Mouse (Mus musculus): Measurements from ENCODE around the gene Gtf2a1l.

Gtf2a1l gene

DNA sequence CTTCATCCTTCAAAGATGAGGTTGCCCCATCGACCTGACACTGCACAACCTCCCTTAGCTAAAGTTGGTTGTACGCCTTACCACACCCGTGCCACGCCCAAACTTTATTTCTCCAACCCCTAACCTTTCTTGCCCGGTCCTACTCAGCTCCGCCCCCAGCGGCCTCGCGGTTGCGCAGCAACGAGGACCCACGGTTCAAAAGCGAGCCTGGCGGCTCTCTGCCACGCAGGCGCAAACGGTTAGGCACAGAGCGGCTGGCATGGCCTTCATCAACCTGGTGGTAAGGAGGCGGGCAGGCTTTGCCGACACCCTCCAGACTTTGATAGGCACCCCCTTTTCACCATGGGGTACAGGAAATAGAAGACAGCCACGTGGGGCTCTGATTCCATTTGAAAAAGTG lies at the start of gene Gtf2a1l:
TSS of gene Gtf2a1l (plus strand) at position 209 of the 400 bp plus-strand sequence.
- peak; percentile 84 for DNase-seq (ENCODE audit: low read depth, low spot score)

DNA sequence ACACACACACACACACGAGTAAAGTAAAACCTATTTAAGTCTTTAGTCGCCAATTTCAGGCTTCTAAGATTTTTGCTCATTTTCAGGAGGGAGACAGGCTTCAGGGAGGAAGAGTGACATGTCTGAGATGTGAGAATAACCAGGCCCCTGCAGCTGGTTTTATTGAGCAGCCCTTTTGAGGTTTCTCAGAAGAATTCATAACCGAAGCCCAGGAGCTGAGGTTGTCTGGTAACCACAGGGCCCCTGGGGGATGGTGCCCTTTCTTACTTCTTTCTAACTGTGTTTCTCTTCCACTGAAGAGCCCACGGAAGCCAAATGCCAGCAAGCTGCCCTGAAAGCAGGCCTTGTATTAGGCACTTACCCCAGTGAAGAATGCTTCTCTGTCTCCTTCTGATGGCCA lies 47.5 kb upstream of the Gtf2a1l start:
- DNase-seq (ENCODE audit: low read depth, low spot score) = no peak

DNA sequence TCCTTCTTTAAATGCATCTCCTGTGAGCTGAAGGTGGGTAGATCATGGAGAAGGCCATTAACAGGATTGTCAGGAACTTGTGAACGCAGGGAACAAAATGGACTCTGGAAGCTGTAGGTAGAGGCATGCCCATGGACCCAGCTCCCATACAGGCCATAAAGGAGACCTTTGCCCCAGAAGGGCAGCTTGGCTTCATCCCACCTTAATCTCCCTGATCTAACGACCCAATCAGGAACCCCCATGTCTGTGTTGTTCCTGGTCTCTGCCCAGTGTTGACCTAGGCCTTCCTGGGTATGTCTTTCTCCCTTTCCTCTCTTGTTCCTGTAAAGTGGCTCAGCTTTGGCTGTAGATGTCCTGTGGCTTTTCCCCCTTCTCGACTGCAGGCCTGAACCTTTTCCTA lies 47.1 kb upstream of the Gtf2a1l start:
- DNase-seq (ENCODE audit: low read depth, low spot score) = no peak

DNA sequence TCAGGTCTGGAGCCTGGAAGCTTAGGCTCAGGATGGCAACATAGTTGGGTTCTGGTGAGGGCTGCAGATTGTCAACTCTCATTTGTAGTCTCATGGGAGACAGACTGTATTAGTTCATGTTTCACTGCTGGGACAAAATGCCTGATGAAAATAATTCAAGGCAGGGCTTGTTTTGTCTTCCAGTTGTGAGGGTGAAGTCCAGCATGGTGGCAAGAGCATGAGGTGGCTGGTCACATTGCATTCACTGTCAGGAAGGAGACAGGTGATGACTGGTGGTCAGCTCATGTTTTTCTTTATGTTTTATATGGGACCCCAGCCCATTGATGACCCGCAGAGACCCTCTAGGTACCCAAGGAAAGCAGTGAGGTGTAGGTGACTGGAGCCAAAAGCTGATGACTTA lies 45.7 kb upstream of the Gtf2a1l start:
- DNase-seq (ENCODE audit: low read depth, low spot score) = no peak

DNA sequence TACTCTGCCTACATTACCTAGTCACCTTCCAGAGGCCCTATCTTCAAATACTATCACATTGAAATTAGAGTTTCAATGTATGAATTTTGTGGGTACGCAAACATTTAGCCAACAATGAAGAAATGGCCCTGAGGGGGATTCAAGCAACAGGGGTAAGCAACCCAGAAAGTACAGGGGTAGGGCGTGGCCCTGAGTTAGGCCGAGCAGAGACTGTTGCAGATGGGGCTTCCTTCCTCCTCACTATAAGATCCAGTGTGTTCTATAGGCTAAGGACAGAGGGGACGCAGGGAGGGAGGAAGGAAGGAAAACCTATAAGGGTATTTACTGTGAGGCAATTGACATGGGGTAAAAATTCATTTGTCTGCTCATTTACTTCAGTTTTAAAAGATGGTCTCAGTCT lies 44.1 kb upstream of the Gtf2a1l start:
- no peak for DNase-seq (ENCODE audit: low read depth, low spot score)

DNA sequence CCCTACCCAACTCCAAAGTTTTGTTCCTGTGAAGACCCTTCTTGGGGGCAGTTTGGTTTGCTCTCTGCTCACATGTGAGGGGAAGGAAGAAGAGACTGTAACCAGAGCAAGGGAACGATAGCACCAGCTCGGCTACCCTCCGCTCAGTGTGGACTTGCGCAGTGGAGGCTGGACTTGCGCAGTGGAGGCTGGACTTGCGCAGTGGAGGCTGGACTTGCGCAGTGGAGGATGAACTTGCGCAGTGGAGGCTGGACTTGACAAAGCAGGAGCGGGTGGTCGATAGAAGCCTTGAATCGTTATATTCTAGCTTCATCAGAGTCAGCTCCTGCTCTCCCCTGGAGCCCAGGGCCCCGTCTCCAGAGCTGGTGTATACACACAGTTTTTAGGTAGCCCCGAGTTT lies 43.1 kb upstream of the Gtf2a1l start:
- peak; percentile 61 for DNase-seq (ENCODE audit: low read depth, low spot score)

DNA sequence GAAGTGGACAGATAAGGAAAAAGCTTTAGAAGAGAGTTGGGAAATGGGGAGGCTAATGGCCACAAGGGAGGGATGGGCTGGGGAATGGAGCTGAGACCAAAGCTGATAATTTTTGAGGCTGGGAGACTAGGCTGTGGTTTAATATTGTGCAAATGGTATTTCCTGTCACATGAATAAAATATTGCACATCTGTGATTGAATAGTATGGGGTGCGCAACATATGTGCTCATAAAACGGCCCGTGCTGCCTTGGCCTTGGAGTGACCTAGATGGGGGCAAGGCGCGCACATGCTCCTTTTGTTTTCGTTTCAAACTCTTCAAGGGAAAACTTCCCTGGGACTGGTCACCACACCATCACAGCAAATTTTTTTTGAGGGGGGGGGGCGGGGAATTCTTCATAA lies 42.5 kb upstream of the Gtf2a1l start:
- no peak for DNase-seq (ENCODE audit: low read depth, low spot score)

DNA sequence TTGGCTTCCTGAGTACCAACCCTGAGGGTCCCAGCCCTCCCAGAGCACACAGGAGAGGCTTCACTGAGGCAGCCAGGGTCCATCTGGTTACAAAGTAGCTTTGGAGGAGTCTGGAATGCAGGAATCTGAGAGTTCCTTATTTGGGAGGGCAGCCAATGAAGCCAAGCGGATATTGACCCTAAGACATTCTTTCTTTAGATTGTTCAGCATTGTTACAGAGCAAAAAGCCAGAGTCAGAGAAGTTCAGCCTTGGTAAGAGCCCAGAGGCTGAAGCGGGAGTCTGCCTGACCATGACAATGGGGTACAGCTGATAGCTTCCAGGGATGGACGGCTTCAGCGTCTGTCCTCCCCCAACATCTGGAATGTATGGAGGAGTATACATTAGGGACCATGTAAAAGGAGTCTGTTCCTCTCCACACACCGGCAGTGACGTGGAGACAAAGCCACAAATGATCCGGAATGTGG lies 42.1 kb upstream of the Gtf2a1l start:
- DNase-seq (ENCODE audit: low read depth, low spot score) = peak; percentile 76

DNA sequence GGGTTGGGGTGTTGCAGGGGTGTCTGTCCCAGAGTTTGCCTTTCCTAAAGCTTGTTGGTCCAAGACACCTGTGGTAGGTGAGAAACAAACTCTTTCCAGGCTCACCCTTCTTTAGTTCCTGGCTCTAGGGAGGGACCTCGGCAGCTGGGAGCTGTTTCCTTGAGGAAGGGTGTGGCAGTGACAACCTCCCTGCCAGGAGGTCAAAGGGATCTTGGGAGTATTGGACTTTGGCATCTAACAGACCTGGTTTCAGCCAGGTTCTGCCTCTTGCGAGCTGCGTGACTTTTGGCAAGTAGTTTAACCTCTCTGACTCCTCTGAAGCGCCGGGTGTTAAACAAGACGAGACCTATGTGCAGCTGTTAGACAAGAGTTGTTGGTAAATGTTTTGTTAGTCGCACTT lies 41.3 kb upstream of the Gtf2a1l start:
- peak; percentile 66 for DNase-seq (ENCODE audit: low read depth, low spot score)

DNA sequence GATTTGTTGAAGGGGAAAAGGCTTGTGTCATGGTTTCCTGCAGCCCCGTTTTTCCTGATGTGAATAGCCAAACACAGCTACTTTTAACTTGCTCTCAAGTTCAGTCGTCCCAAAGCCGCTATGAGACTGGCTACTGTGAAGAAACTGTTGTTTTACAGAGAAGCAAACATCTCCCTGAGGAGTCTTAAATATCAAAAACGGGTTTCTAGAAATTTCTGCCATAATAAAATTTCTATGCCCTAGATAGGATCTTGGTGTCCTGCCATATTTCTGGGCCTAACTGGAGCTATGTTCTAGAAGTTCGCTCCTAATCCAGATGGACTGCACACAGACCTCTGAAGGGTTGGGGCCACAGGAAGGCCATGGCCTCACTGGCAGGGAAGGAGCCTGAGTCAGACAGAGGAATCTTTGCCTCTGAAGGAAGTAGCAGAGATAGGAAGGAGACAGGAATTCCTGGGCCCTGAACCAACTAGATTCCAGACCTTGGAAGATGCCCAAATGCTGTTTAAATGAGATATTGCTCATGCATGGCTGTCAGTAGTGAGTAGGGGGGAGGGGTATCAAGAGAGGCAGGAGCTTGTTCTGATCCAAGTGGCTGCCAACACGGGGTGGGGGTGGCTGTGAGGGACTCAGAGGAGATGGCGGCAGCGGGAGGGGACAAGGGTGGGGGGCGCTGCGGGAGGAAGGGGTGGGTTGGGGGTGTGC lies 39.6 kb upstream of the Gtf2a1l start:
- no peak for DNase-seq (ENCODE audit: low read depth, low spot score)

DNA sequence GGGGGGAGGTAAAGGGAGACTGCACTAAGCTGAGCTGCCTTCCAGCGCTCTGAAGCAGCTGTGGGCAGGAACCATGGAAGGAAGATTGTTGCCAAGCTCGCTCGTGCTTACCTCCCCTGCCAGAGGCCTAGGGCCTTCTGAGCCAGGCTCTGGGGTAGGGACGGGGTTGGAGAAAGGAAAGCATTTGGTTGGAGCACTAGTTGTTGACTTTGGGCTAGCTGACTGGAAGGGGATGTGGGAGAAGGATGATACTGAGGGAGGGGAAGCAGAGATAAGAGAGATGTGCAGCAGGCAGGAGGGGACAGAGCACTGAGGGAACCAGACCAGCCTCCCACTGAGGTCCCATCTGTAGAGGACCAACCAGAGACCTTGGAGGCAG lies 39.1 kb upstream of the Gtf2a1l start:
- DNase-seq (ENCODE audit: low read depth, low spot score) = no peak

DNA sequence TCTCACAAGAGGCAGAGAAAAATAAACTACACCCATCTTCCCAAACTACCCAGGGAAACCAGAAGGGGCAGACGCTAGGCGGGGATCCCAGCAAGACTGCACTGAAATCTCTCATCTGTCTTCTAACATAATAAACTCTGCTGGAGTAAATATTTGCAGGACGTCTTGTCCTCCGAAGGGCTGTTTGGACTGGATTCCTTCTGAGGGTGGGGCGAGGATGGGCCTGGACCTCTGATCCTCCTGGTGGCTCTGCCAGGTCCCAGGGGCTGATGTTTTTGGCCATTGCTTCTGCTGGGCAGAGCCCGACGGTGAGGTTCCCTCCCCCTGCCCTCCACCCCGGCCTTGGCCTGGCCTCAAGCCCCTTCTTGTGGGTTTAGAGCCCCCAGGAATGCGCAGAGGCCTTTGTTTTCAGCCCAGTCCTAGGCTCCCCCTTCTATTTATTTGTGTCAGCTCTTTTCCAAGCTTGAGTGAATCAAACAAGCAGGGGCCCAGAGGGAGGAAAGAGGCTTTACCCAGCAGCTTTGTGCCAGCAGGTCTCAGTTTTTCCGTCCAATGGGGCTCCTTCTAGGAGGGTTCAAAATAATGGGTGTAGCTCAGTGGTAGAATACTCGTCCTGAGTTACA lies 38.4 kb upstream of the Gtf2a1l start:
- peak; percentile 62 for DNase-seq (ENCODE audit: low read depth, low spot score)

DNA sequence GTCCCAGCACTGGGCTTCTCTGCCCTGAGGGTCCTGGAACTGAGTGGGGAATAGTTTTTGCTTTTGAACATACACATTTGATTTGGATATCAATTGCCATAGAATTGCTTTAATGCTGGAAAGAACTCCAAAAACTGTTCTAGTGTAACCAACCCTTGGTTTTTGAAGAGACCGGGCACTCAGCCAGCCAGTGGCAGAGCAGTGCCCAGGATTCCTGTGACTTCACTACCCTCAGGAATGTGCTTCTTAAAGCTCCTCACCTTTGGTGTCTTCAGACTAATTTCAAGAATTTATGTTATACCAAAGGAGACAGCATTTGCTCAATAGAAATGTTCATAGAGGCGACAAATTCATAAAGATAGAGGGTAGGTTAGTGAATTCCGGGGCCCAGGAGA lies 37.9 kb upstream of the Gtf2a1l start:
- no peak for DNase-seq (ENCODE audit: low read depth, low spot score)

DNA sequence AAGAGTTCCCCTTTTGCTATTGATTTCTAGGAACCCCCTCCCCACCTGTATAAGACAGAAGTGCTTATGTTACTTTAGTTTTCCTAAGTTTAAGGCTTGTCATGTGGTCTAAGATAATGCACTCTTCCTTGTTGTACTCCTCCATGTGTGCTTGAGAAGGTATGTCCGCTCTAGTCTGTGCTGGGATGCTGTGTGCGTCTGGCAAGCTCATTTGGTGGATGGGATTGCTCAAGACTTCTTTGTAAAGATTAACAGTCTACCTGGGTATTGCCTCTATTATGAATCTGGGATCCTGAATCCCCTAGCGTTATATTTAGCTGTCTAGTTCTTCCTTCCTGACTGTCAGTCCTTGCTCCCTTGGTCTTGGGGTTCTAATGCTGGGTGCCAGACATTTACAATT lies 35.8 kb upstream of the Gtf2a1l start:
- no peak for DNase-seq (ENCODE audit: low read depth, low spot score)

DNA sequence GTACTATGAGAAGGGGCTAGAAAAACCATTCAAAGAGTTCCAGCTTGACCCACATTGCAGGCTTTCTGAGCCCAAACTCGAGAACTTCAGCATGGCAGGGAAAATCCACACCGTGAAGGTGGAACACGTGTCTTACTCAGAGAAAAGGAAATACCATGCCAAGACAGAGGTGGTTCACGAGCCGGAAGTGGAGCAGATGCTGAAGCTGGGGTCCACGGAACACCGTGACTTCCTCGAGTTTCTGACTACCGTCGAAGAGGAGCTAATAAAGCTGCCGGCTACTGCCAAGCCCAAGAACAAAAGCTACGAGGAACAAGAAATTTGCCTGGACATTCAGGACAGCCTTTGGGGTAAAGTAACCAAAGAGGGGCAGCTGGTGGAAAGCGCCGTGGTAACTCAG lies 32.4 kb upstream of the Gtf2a1l start:
- no peak for DNase-seq (ENCODE audit: low read depth, low spot score)

DNA sequence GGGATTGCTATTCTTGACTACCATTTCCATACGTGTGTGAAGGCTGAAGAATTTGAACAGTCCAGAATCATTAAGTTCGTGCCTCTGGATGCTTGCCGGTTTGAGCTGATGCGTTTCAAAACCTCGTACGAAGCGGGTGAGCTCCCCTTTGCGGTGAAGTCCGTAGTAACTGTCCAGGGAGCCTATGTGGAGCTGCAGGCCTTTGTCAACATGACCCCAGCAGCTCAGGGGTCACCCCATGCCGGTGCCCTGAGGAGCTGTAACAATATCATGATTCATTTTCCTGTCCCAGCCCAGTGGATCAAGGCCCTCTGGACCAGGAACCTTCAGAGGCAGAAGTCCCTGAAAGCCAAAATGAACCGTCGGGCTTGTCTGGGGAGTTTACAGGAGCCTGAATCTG lies 31.9 kb upstream of the Gtf2a1l start:
- DNase-seq (ENCODE audit: low read depth, low spot score) = no peak

DNA sequence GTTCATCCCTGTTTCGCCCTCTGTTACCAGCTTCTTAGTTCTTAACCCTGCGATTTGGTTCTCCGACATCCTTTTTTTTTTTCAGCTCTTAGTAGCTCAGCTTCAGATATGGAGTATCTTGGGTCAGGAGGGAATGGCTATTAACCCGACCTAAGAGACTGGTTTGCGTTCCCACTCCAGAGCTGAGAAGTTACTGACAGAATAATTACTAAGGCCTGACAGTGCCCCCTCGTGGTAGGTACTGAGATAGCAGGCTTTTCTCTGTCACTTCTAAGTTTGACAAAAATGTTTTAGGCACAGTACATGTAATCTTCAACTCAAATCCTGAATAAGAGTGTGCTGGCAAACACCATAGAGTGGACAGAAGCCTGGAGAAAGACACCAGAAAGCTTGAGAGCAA lies 27.4 kb upstream of the Gtf2a1l start:
- peak; percentile 73 for DNase-seq (ENCODE audit: low read depth, low spot score)

DNA sequence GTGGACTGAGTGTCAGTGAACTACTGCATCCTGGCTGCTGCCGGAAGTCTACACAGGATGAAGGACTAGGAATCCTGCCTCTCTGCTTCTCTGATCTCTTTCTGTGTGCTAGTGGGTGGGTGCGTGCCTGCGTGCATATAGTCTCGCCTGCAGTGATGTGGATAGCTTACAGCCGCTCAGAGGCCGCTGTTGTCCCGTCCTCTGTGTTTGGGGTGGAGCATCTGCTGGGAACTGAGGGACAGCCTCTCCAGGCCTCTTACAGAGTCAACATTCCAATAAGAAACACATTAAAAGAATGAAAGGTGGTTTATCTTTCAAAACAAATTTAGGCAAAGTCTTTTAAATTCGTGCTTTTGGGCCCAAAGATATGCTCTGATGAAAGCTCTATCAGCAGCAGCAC lies 26.6 kb upstream of the Gtf2a1l start:
- peak; percentile 34 for DNase-seq (ENCODE audit: low read depth, low spot score)

DNA sequence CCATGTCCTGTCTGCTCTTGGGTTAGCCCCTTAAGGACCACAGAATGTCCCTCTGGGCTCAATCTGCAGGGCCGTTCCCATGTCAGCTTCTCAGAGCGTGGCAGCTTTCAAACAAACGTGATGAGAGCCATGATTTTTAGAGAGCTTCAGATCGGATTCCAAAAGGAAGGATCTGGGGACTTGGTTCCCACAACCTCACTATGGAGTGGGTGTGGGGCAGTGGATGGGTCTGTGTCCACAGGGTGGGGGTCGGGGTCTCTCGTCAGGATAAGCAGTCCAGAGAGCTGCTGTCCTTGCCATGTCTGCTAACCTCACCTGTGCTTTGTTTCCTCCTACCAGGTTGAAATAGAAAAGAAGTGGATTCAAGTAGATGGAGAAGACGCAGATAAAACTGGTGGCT lies 23.6 kb upstream of the Gtf2a1l start:
- no peak for DNase-seq (ENCODE audit: low read depth, low spot score)

DNA sequence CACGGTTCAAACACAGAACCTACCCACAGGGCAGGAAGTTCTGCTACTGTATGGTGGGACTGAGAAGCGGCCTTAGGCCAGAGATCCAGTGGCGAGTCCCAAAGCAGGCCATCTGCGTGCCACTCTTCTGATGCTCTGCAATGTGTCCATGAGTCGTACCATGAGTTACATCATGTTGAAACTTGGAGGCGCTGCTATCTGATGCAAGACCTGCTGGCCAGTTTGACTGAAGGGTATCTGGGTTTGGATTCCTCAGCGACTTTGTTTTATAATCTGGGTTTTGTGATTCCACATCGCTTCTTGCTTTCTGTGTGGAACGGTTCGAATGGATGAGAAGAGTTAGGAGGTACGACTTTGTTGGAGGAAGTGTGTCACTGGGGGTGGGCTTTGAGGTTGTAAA lies 23.2 kb upstream of the Gtf2a1l start:
- DNase-seq (ENCODE audit: low read depth, low spot score) = no peak

DNA sequence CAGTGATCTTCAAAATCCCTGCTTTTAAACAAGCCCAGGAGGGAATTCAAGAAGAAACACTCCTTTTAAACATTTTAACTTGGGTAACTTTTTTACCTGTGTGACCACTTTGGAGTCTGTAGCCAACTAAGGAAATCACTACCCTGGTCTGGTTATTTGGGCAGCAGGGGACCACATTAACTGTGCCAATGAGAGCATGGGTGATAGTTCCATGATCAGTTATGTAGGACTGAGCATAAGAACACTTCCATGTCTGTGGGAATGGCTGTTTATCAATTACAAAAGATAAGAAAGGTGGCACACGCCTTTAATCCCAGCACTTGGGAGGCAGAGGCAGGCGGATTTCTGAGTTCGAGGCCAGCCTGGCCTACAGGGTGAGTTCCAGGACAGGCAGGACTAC lies 21.3 kb upstream of the Gtf2a1l start:
- no peak for DNase-seq (ENCODE audit: low read depth, low spot score)

DNA sequence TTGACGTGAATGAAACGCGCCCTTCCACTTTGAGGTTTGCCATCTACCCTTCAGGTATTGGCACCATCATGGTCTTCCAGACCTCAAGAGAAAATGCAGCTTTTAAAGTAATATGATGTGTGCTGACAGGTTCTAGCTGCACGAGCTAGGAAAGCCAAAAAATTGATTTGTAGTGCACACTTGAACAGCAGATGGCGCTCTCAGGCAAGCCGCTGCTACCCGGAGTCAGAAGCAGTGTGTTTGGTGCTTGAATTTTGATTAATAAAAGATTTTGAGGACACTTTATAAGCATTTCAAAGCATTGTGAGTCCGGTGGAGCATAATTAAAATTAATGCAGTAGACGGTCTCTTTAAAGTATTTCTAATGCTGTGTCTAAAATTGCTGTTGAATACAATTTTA lies 16.4 kb upstream of the Gtf2a1l start:
- peak; percentile 52 for DNase-seq (ENCODE audit: low read depth, low spot score)

DNA sequence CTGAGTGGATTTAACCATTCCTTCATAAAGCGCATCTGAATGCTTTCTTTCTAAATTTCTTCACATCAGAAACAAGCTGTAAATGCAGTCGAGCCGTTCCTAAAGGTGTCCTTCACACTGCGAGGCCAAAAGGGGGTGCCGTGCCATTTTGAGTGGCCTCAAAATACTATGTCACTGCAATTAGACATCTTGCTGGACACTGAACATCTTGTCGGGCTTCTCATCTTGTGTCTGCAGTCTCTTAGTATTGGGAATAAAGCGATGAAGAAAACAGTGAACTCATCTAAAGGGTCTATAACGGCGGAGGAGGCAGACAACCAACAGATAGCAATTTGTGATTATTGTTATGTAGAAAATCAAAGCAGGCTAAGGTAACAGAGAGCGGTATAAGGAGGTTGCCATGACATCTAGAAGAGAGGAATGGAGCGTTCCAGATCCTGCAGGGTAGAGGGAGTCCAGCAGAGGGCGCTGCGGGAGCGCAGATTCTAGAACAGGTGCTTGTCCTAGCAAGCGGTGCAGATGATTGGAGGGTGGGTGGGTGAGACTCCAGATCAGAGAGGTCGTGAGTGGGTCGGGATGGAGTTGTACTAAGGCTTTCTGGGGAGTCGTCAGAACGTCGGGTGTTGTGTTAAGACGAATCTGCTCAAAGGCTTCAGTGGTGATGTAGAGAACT lies 15.6 kb upstream of the Gtf2a1l start:
- peak; percentile 85 for DNase-seq (ENCODE audit: low read depth, low spot score)

Measured in R1 (cell line).